Mouse (Mus musculus) lung, adult 10 weeks (tissue): ENCODE measurements around the gene Olfr694. TPM values are rescaled to one million over a fixed set of nuclear protein-coding genes. Genes with fewer than 3 reads are reported as not detected.

Experiments used
- polyA plus RNA-seq: library from polyadenylated mRNA; stranded (reverse); fragments of 350-450 nt; fragmentation: Illumina TruSeq; extraction: RNeasy Lipid Tissue Mini Kit (QIAGEN cat#74804); gene quantifications from one replicate; pipeline ENCODE4 v1.2.3, GENCODE M21; 2014; ENCODE audit warnings: low read depth, low replicate concordance; ENCODE audit not compliant: insufficient read depth

Gene Olfr694
- not detected for polyA plus RNA-seq

GRCm38 (mm10) chr7:106691714-106692113 is at the start of gene Olfr694:
Gene Olfr694 (minus strand): TSS chr7:106691814.

GRCm38 (mm10) chr7:106716296-106716695 is 24.7 kb upstream of the Olfr694 start, which contains the start of gene Olfr695:
Gene Olfr695 (minus strand): TSS chr7:106716396.

GRCm38 (mm10) chr7:106680484-106680883 is 11.1 kb downstream of the Olfr694 start, which contains the start of gene Olfr693:
Gene Olfr693 (minus strand): TSS chr7:106680584.

Other genes starting within 250 kb of the Olfr694 start
- gene Olfr693, start 11.2 kb downstream of the Olfr694 start, polyA plus RNA-seq: not detected
- not detected for gene Olfr695, start 24.6 kb upstream of the Olfr694 start, polyA plus RNA-seq
- not detected for gene Olfr697, start 50.6 kb upstream of the Olfr694 start, polyA plus RNA-seq
- gene Olfr698, start 63.6 kb upstream of the Olfr694 start, polyA plus RNA-seq: not detected
- gene Olfr699, start 101.4 kb upstream of the Olfr694 start, polyA plus RNA-seq: not detected
- not detected for gene Olfr700, start 117.0 kb upstream of the Olfr694 start, polyA plus RNA-seq
- not detected for gene Olfr701, start 122.3 kb upstream of the Olfr694 start, polyA plus RNA-seq
- not detected for gene Olfr702, start 142.1 kb upstream of the Olfr694 start, polyA plus RNA-seq
- not detected for gene Olfr703, start 151.5 kb upstream of the Olfr694 start, polyA plus RNA-seq
- gene Olfr704, start 171.4 kb upstream of the Olfr694 start, polyA plus RNA-seq: not detected
- gene Olfr705, start 185.1 kb upstream of the Olfr694 start, polyA plus RNA-seq: not detected
- not detected for gene Olfr706, start 196.3 kb upstream of the Olfr694 start, polyA plus RNA-seq
- not detected for gene Olfr707, start 209.4 kb upstream of the Olfr694 start, polyA plus RNA-seq
- not detected for gene Olfr1532-ps1, start 216.2 kb upstream of the Olfr694 start, polyA plus RNA-seq
- gene Olfr709-ps1, start 240.4 kb upstream of the Olfr694 start, polyA plus RNA-seq: not detected